8 mouse cellular contexts compared by ENCODE assay signal in genomic region chr2:24761923-24762445, GRCm38 (mm10). TPM values are rescaled to one million over a fixed set of nuclear protein-coding genes. Genes with fewer than 3 reads are reported as not detected.
DNase-seq lines count a peak whose midpoint lies in the region; ATAC-seq lines count a peak whose summit lies in the region.

No protein-coding gene starts in this region.

- H3K4me3 ChIP-seq in forebrain, embryonic 15.5 days: peak overlapping the region; percentile 94
- peak overlapping the region; percentile 79 for H3K4me3 ChIP-seq in hindbrain, embryonic 12.5 days

- DNase-seq in Muller cell, postnatal 12 days (ENCODE audit: inconsistent ontology term): peak; percentile 72
- DNase-seq in cerebellum, adult 11 months: peak; percentile 64
- DNase-seq in layer of hippocampus, postnatal 25 days (ENCODE audit: extremely low spot score in 1 of 2, low spot score in 1 of 2): peak; percentile 50 to 55
- peak; percentile 75 for DNase-seq in lung, postnatal 10 days
- peak; percentile 84 for DNase-seq in retina, embryonic 14.5 days (ENCODE audit: low spot score)
- DNase-seq in urinary bladder, postnatal 25 days (ENCODE audit: low spot score): peak; percentile 50

- peak; percentile 68 for ATAC-seq in forebrain, embryonic 15.5 days (replicated peaks)
- peak; percentile 60 for ATAC-seq in hindbrain, embryonic 12.5 days (ENCODE audit: low FRiP score)

- peaks cover 20% of the 10 kb centered on the region for H3K4me1 ChIP-seq in forebrain, embryonic 15.5 days
- peaks cover 16% of the 10 kb centered on the region for H3K4me1 ChIP-seq in hindbrain, embryonic 12.5 days

- no peaks in the 10 kb centered on the region for H3K27me3 ChIP-seq in forebrain, embryonic 15.5 days
- H3K27me3 ChIP-seq in hindbrain, embryonic 12.5 days: peaks cover 23% of the 10 kb centered on the region

- peak overlapping the region; percentile 81 for H3K9ac ChIP-seq in forebrain, embryonic 15.5 days (replicated peaks)
- H3K9ac ChIP-seq in hindbrain, embryonic 12.5 days: peak overlapping the region; percentile 76

- H3K4me2 ChIP-seq in forebrain, embryonic 15.5 days (replicated peaks): peak overlapping the region; percentile 96
- peak overlapping the region; percentile 98 for H3K4me2 ChIP-seq in hindbrain, embryonic 12.5 days (replicated peaks)

- H3K36me3 ChIP-seq in forebrain, embryonic 15.5 days: peaks cover 6% of the 10 kb centered on the region; the same call in 1 of the 2 replicates
- H3K36me3 ChIP-seq in hindbrain, embryonic 12.5 days: no peaks in the 10 kb centered on the region; the same call in 1 of the 2 replicates

- H3K9me3 ChIP-seq in forebrain, embryonic 15.5 days: no peaks in the 10 kb centered on the region
- H3K9me3 ChIP-seq in hindbrain, embryonic 12.5 days (replicated peaks): no peaks in the 10 kb centered on the region

- WGBS in forebrain, embryonic 15.5 days: under 1% methylated on average over 35 of the region's 35 CpGs
- 0% methylated on average over 35 of the region's 35 CpGs for WGBS in hindbrain, embryonic 12.5 days

- H3K27ac ChIP-seq in forebrain, embryonic 15.5 days (replicated peaks): peak overlapping the region; percentile 59; the same call in 1 of the 2 replicates
- no peak overlapping the region for H3K27ac ChIP-seq in hindbrain, embryonic 12.5 days

RNA-seq across cellular contexts. Expression of gene Cacna1b, which starts 1.0 kb away (rescaled TPM):
- 8.4 and 10.6 TPM in 2 replicates for polyA plus RNA-seq in forebrain, embryonic 15.5 days (2015; fragmentation: Nextera tagmentation; extraction: Ambion mirVana)
- 5.6 and 6.6 TPM in 2 replicates for polyA plus RNA-seq in hindbrain, embryonic 12.5 days (2016; fragmentation: Nextera tagmentation; extraction: Ambion mirVana)
- total RNA-seq in layer of hippocampus, postnatal 25 days (2021): 10 to 100 TPM; 72.4 to 84.0 TPM
